Mouse (Mus musculus): Measurements from ENCODE around the gene Cryba4. TPM values are rescaled to one million over a fixed set of nuclear protein-coding genes. Genes with fewer than 3 reads are reported as not detected.

The Cryba4 gene
- polyA plus RNA-seq, 1 experiment from 2014 or later, result 0.69 TPM

DNA sequence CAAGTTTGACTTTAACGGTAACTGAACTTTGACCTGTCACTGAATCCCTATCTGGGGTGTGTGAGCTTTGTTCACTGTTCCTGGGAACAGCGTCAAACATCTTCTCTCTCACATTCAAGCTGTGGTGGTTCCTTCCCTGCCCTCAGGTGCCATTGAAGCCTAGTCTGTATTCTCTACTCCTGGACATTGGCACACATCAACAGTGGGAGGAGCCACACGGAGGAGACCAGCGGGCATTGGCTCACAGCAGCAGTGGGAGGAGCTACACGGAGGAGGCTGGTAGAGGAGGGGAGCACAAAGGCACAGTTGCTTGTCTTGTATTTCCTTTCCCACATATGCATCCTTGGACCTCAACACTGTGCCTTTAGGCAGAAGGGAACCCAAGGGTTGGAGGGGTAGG lies 9.3 kb downstream of the Cryba4 start:
- Histone ChIP-seq H3K9me3 (replicated peaks; ENCODE audit: control insufficient read depth, low read length) (no peaks in the 10 kb centered on the region), H3K4me1 (ENCODE audit: control insufficient read depth, insufficient read depth, low read length) (no peaks in the 10 kb centered on the region), H3K27ac (replicated peaks; ENCODE audit: low read depth, low read length) (no peak overlapping the region), H3K4me3 (ENCODE audit: low read depth, low read length) (no peak overlapping the region), H3K9ac (replicated peaks; ENCODE audit: low read length) (no peak overlapping the region), H3K36me3 (replicated peaks; ENCODE audit: control insufficient read depth, insufficient read depth, low read depth, low read length) (no peaks in the 10 kb centered on the region), H3K4me2 (ENCODE audit: low read depth, low read length) (no peak overlapping the region), H3K27me3 (ENCODE audit: control insufficient read depth, insufficient read depth, low read length) (no peaks in the 10 kb centered on the region)
- DNase-seq (ENCODE audit: low spot score) (no peak), ATAC-seq (replicated peaks; ENCODE audit: insufficient number of reproducible peaks, low FRiP score, low TSS enrichment, low read depth) (no peak)
- WGBS, result 55% methylated on average over 5 of the region's 5 CpGs

DNA sequence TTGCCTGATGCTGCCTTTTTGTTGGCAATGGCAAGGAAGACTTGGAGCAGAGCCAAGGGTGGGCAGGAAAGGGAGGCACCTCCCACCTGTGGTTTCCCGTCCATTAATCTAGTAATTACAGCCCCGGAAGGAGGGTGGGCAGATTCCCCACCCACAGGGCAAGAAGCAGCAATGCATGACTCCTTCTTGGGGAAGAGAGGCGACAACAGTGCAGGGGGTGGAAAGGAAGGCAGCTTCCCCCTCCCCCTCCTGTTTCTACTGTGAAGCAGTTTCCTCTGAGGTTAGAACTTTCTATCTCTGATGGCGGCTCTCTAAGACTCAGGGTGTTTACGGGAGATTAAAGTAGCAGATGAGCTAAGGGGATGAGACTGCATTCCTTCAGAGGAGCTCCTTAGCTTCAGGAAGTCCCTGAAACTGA lies 9.9 kb downstream of the Cryba4 start:
- H3K4me1 ChIP-seq (ENCODE audit: control insufficient read depth, insufficient read depth, low read length), result 0 out of 2 replicates have a peak, but pooled peaks cover 2% of the 10 kb centered on the region
- no peak overlapping the region for H3K4me2 ChIP-seq (ENCODE audit: low read depth, low read length)
- H3K9ac ChIP-seq (replicated peaks; ENCODE audit: low read length), result no peak overlapping the region
- ATAC-seq (replicated peaks; ENCODE audit: insufficient number of reproducible peaks, low FRiP score, low TSS enrichment, low read depth), result no peak
- DNase-seq (ENCODE audit: low spot score), result no peak
- H3K4me3 ChIP-seq (ENCODE audit: low read depth, low read length), result no peak overlapping the region
- H3K27me3 ChIP-seq (ENCODE audit: control insufficient read depth, insufficient read depth, low read length), result no peaks in the 10 kb centered on the region
- no peaks in the 10 kb centered on the region for H3K9me3 ChIP-seq (replicated peaks; ENCODE audit: control insufficient read depth, low read length)
- H3K36me3 ChIP-seq (replicated peaks; ENCODE audit: control insufficient read depth, insufficient read depth, low read depth, low read length), result no peaks in the 10 kb centered on the region
- WGBS, result 71% methylated on average over 5 of the region's 5 CpGs
- no peak overlapping the region for H3K27ac ChIP-seq (replicated peaks; ENCODE audit: low read depth, low read length)

- ATAC-seq (replicated peaks; ENCODE audit: insufficient number of reproducible peaks, low FRiP score, low TSS enrichment, low read depth) (no peak), DNase-seq (ENCODE audit: low spot score) (no peak)
- no peak overlapping the region for H3K9ac ChIP-seq (replicated peaks; ENCODE audit: low read length)
- H3K36me3 ChIP-seq (replicated peaks; ENCODE audit: control insufficient read depth, insufficient read depth, low read depth, low read length), result no peaks in the 10 kb centered on the region
- no peaks in the 10 kb centered on the region for H3K27me3 ChIP-seq (ENCODE audit: control insufficient read depth, insufficient read depth, low read length)
- no peak overlapping the region for H3K4me2 ChIP-seq (ENCODE audit: low read depth, low read length)
- no peak overlapping the region for H3K4me3 ChIP-seq (ENCODE audit: low read depth, low read length)
- H3K27ac ChIP-seq (replicated peaks; ENCODE audit: low read depth, low read length), result no peak overlapping the region
- 82% methylated on average over 2 of the region's 2 CpGs for WGBS
- H3K4me1 ChIP-seq (ENCODE audit: control insufficient read depth, insufficient read depth, low read length), result 0 out of 2 replicates have a peak, but pooled peaks cover 2% of the 10 kb centered on the region
- H3K9me3 ChIP-seq (replicated peaks; ENCODE audit: control insufficient read depth, low read length), result no peaks in the 10 kb centered on the region
Measured at GRCm38 (mm10) chr5:112241849-112242248, 10.5 kb downstream of the Cryba4 start.

- Histone ChIP-seq H3K36me3 (replicated peaks; ENCODE audit: control insufficient read depth, insufficient read depth, low read depth, low read length) (no peaks in the 10 kb centered on the region), H3K9ac (replicated peaks; ENCODE audit: low read length) (no peak overlapping the region), H3K9me3 (replicated peaks; ENCODE audit: control insufficient read depth, low read length) (no peaks in the 10 kb centered on the region), H3K4me2 (ENCODE audit: low read depth, low read length) (no peak overlapping the region), H3K4me3 (ENCODE audit: low read depth, low read length) (no peak overlapping the region), H3K27me3 (ENCODE audit: control insufficient read depth, insufficient read depth, low read length) (no peaks in the 10 kb centered on the region), H3K4me1 (ENCODE audit: control insufficient read depth, insufficient read depth, low read length) (0 out of 2 replicates have a peak, but pooled peaks cover 2% of the 10 kb centered on the region), H3K27ac (replicated peaks; ENCODE audit: low read depth, low read length) (no peak overlapping the region)
- DNase-seq (ENCODE audit: low spot score) (peak; percentile 92), ATAC-seq (replicated peaks; ENCODE audit: insufficient number of reproducible peaks, low FRiP score, low TSS enrichment, low read depth) (peak; percentile 41)
- WGBS, result 2% methylated on average over 10 of the region's 10 CpGs
Measured at GRCm38 (mm10) chr5:112240761-112241160, 11.6 kb downstream of the Cryba4 start.

- H3K4me3 ChIP-seq (ENCODE audit: low read depth, low read length), result no peak overlapping the region
- H3K27me3 ChIP-seq (ENCODE audit: control insufficient read depth, insufficient read depth, low read length), result no peaks in the 10 kb centered on the region
- H3K9me3 ChIP-seq (replicated peaks; ENCODE audit: control insufficient read depth, low read length), result no peaks in the 10 kb centered on the region
- ATAC-seq (replicated peaks; ENCODE audit: insufficient number of reproducible peaks, low FRiP score, low TSS enrichment, low read depth), result 0 out of 2 replicates have a peak, but pooled peaks have one; percentile 19
- 63% methylated on average over 3 of the region's 3 CpGs for WGBS
- H3K4me2 ChIP-seq (ENCODE audit: low read depth, low read length), result no peak overlapping the region
- H3K9ac ChIP-seq (replicated peaks; ENCODE audit: low read length), result no peak overlapping the region
- 0 out of 2 replicates have a peak overlapping the region, but pooled peaks have one; percentile 35 for H3K27ac ChIP-seq (replicated peaks; ENCODE audit: low read depth, low read length)
- no peak for DNase-seq (ENCODE audit: low spot score)
- H3K4me1 ChIP-seq (ENCODE audit: control insufficient read depth, insufficient read depth, low read length), result 0 out of 2 replicates have a peak, but pooled peaks cover 2% of the 10 kb centered on the region
- no peaks in the 10 kb centered on the region for H3K36me3 ChIP-seq (replicated peaks; ENCODE audit: control insufficient read depth, insufficient read depth, low read depth, low read length)
Measured at GRCm38 (mm10) chr5:112238781-112239482, 13.4 kb downstream of the Cryba4 start.

- H3K4me2 ChIP-seq (ENCODE audit: low read depth, low read length), result no peak overlapping the region
- DNase-seq (ENCODE audit: low spot score), result no peak
- no peaks in the 10 kb centered on the region for H3K36me3 ChIP-seq (replicated peaks; ENCODE audit: control insufficient read depth, insufficient read depth, low read depth, low read length)
- ATAC-seq (replicated peaks; ENCODE audit: insufficient number of reproducible peaks, low FRiP score, low TSS enrichment, low read depth), result 0 out of 2 replicates have a peak, but pooled peaks have one; percentile 1
- H3K4me3 ChIP-seq (ENCODE audit: low read depth, low read length), result no peak overlapping the region
- no peaks in the 10 kb centered on the region for H3K27me3 ChIP-seq (ENCODE audit: control insufficient read depth, insufficient read depth, low read length)
- peak overlapping the region; percentile 25; the same call in 1 of the 2 replicates for H3K9ac ChIP-seq (replicated peaks; ENCODE audit: low read length)
- peak overlapping the region; percentile 52 for H3K27ac ChIP-seq (replicated peaks; ENCODE audit: low read depth, low read length)
- H3K9me3 ChIP-seq (replicated peaks; ENCODE audit: control insufficient read depth, low read length), result no peaks in the 10 kb centered on the region
- WGBS, result 39% methylated on average over 9 of the region's 9 CpGs
- 0 out of 2 replicates have a peak, but pooled peaks cover 2% of the 10 kb centered on the region for H3K4me1 ChIP-seq (ENCODE audit: control insufficient read depth, insufficient read depth, low read length)
Measured at GRCm38 (mm10) chr5:112237866-112238570, 14.3 kb downstream of the Cryba4 start.

- DNase-seq (ENCODE audit: low spot score) (peak; percentile 68), ATAC-seq (replicated peaks; ENCODE audit: insufficient number of reproducible peaks, low FRiP score, low TSS enrichment, low read depth) (peak; percentile 81)
- Histone ChIP-seq H3K27ac (replicated peaks; ENCODE audit: low read depth, low read length) (peak overlapping the region; percentile 52), H3K27me3 (ENCODE audit: control insufficient read depth, insufficient read depth, low read length) (no peaks in the 10 kb centered on the region), H3K4me2 (ENCODE audit: low read depth, low read length) (no peak overlapping the region), H3K36me3 (replicated peaks; ENCODE audit: control insufficient read depth, insufficient read depth, low read depth, low read length) (no peaks in the 10 kb centered on the region), H3K4me3 (ENCODE audit: low read depth, low read length) (no peak overlapping the region), H3K9me3 (replicated peaks; ENCODE audit: control insufficient read depth, low read length) (no peaks in the 10 kb centered on the region), H3K9ac (replicated peaks; ENCODE audit: low read length) (peak overlapping the region; percentile 39; the same call in 1 of the 2 replicates), H3K4me1 (ENCODE audit: control insufficient read depth, insufficient read depth, low read length) (0 out of 2 replicates have a peak, but pooled peaks cover 2% of the 10 kb centered on the region)
- 2% methylated on average over 16 of the region's 16 CpGs for WGBS
Measured at GRCm38 (mm10) chr5:112237439-112237838, 14.9 kb downstream of the Cryba4 start.

DNA sequence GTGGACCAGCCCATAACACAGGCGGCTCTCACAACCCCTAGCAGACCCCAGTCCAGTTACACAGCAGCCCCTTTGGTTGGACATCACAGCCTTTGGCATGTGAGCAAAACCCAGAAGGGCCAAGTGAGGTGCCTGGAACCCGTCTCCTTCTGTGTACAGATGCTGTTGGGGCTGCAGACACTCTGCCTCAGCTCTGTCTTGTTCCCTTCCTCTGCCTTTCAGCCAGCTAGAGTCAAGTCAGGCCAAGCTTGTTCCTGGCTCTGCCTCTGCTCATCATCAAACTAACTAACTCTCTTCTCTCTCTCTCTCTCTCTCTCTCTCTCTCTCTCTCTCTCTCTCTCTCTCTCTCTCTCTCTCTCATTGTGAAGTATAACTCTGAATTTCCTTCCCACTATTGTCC lies 15.7 kb downstream of the Cryba4 start:
- DNase-seq (ENCODE audit: low spot score) (no peak), ATAC-seq (replicated peaks; ENCODE audit: insufficient number of reproducible peaks, low FRiP score, low TSS enrichment, low read depth) (no peak)
- 72% methylated on average over 2 of the region's 2 CpGs for WGBS
- Histone ChIP-seq H3K27ac (replicated peaks; ENCODE audit: low read depth, low read length) (no peak overlapping the region), H3K27me3 (ENCODE audit: control insufficient read depth, insufficient read depth, low read length) (no peaks in the 10 kb centered on the region), H3K36me3 (replicated peaks; ENCODE audit: control insufficient read depth, insufficient read depth, low read depth, low read length) (no peaks in the 10 kb centered on the region), H3K4me3 (ENCODE audit: low read depth, low read length) (no peak overlapping the region), H3K4me2 (ENCODE audit: low read depth, low read length) (no peak overlapping the region), H3K9me3 (replicated peaks; ENCODE audit: control insufficient read depth, low read length) (no peaks in the 10 kb centered on the region), H3K4me1 (ENCODE audit: control insufficient read depth, insufficient read depth, low read length) (0 out of 2 replicates have a peak, but pooled peaks cover 2% of the 10 kb centered on the region), H3K9ac (replicated peaks; ENCODE audit: low read length) (no peak overlapping the region)

Data from embryonic facial prominence, embryonic 11.5 days (tissue).